Mouse (Mus musculus): ENCODE results near the gene Pth2.

- TF ChIP-seq CTCF (IDR thresholded peaks at IDR 0.05) = no peak
- no peak for TF ChIP-seq EP300 (IDR thresholded peaks at IDR 0.05; ENCODE audit: insufficient read depth, low read depth, low read length)
Measured at GRCm38 (mm10) chr7:45185921-45186320, 5.1 kb downstream of the Pth2 start.

All from heart, adult 2 months (tissue).